Mouse (Mus musculus): Measurements from ENCODE around the gene Spib.

- TF ChIP-seq POLR2A (IDR thresholded peaks at IDR 0.05; ENCODE audit: borderline replicate concordance, extremely low read depth, insufficient read depth, insufficient read length, poor library complexity, severe bottlenecking) (no peak), CTCF (IDR thresholded peaks at IDR 0.05; ENCODE audit: borderline replicate concordance, extremely low read depth, insufficient read depth, insufficient read length) (no peak)
These were observed 7.1 kb upstream of the Spib start for GRCm38 (mm10) chr7:44538756-44539624.
